Mouse (Mus musculus) 416B (cell line): ENCODE measurements around the gene Galnt18.

Experiments
- DNase-seq: peaks from one replicate; pipeline ENCODE4 v3.0.0; 2011; ENCODE audit warnings: low read depth

Galnt18 gene

GRCm38 (mm10) chr7:111713828-111714600, 65.8 kb downstream of the Galnt18 start:
- DNase-seq = no peak

GRCm38 (mm10) chr7:111712797-111713196, 67.0 kb downstream of the Galnt18 start:
- peak; percentile 25 for DNase-seq

- DNase-seq = no peak
Measured at GRCm38 (mm10) chr7:111711045-111711808, 68.5 kb downstream of the Galnt18 start.

- DNase-seq = no peak
Measured at GRCm38 (mm10) chr7:111710311-111710710, 69.5 kb downstream of the Galnt18 start.

GRCm38 (mm10) chr7:111708563-111708962, 71.2 kb downstream of the Galnt18 start:
- DNase-seq = no peak

- DNase-seq = no peak
Measured at GRCm38 (mm10) chr7:111702961-111703360, 76.8 kb downstream of the Galnt18 start.

- no peak for DNase-seq
Measured at GRCm38 (mm10) chr7:111701788-111702187, 78.0 kb downstream of the Galnt18 start.

GRCm38 (mm10) chr7:111699446-111699845, 80.3 kb downstream of the Galnt18 start:
- DNase-seq = no peak

- no peak for DNase-seq
Measured at GRCm38 (mm10) chr7:111696226-111696625, 83.6 kb downstream of the Galnt18 start.

GRCm38 (mm10) chr7:111694312-111694711, 85.5 kb downstream of the Galnt18 start:
- no peak for DNase-seq

GRCm38 (mm10) chr7:111692641-111693261, 87.0 kb downstream of the Galnt18 start:
- no peak for DNase-seq

GRCm38 (mm10) chr7:111680108-111680507, 99.7 kb downstream of the Galnt18 start:
- DNase-seq = peak; percentile 3

- no peak for DNase-seq
Measured at GRCm38 (mm10) chr7:111676483-111676882, 103.3 kb downstream of the Galnt18 start.

- no peak for DNase-seq
Measured at GRCm38 (mm10) chr7:111672467-111672866, 107.3 kb downstream of the Galnt18 start.

- DNase-seq = no peak
Measured at GRCm38 (mm10) chr7:111663139-111664073, 116.4 kb downstream of the Galnt18 start.

GRCm38 (mm10) chr7:111658579-111658978, 121.2 kb downstream of the Galnt18 start:
- no peak for DNase-seq

- DNase-seq = no peak
Measured at GRCm38 (mm10) chr7:111655002-111655401, 124.8 kb downstream of the Galnt18 start.

GRCm38 (mm10) chr7:111654526-111654925, 125.3 kb downstream of the Galnt18 start:
- DNase-seq = no peak

- DNase-seq = no peak
Measured at GRCm38 (mm10) chr7:111644362-111644761, 135.4 kb downstream of the Galnt18 start.

GRCm38 (mm10) chr7:111638899-111639298, 140.9 kb downstream of the Galnt18 start:
- DNase-seq = no peak

GRCm38 (mm10) chr7:111638465-111638864, 141.3 kb downstream of the Galnt18 start:
- no peak for DNase-seq
